Mouse (Mus musculus): ENCODE measurements around the gene Cdh26.
A peak's percentile ranks its signal among the peaks of the same experiment; 100 is the strongest.

The Cdh26 gene

GRCm38 (mm10) chr2:178437311-178437710 lies 7.0 kb downstream of the Cdh26 start:
- DNase-seq (ENCODE audit: low read depth, low spot score) = no peak

DNA sequence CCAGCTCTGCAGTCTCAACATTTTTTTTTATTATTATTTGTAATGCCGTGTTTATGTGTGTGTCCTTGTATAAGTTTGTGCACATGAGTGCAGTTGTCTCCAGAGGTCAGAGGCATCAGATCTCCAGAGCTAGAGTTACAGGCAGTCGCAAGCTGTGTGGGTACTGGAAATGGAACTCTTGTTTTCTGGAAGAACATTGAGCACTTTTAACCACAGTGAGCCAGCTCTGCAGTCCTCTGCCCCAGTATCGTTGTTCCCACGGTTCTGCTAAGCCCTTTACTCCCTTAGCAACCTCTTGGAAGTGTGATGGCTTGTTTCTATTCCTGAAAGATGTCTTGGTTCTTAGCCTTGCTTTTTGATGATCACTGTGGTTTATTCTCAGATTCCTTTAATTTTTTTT lies 19.1 kb downstream of the Cdh26 start:
- DNase-seq (ENCODE audit: low read depth, low spot score) = no peak

DNA sequence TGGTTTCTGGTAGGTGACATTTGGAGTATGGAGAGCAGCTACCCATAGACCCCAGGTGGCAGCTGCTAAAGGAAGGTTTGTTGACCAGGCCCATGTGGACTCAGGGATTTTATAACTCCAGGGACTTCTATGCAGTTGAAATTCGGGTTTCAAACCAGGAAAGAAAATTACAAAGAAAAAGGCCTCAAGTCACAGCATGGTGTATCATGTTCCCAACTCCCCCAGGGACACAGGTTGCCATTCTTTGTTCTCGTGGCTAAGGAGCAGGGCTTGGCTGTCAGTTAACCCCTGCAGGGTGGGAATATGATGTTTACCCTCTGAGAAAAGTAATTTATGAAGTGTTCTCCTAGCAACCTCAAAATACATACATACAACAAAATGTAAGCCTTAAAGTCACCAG lies 19.9 kb downstream of the Cdh26 start:
- DNase-seq (ENCODE audit: low read depth, low spot score) = no peak

GRCm38 (mm10) chr2:178450961-178451360 lies 20.6 kb downstream of the Cdh26 start:
- DNase-seq (ENCODE audit: low read depth, low spot score) = no peak

DNA sequence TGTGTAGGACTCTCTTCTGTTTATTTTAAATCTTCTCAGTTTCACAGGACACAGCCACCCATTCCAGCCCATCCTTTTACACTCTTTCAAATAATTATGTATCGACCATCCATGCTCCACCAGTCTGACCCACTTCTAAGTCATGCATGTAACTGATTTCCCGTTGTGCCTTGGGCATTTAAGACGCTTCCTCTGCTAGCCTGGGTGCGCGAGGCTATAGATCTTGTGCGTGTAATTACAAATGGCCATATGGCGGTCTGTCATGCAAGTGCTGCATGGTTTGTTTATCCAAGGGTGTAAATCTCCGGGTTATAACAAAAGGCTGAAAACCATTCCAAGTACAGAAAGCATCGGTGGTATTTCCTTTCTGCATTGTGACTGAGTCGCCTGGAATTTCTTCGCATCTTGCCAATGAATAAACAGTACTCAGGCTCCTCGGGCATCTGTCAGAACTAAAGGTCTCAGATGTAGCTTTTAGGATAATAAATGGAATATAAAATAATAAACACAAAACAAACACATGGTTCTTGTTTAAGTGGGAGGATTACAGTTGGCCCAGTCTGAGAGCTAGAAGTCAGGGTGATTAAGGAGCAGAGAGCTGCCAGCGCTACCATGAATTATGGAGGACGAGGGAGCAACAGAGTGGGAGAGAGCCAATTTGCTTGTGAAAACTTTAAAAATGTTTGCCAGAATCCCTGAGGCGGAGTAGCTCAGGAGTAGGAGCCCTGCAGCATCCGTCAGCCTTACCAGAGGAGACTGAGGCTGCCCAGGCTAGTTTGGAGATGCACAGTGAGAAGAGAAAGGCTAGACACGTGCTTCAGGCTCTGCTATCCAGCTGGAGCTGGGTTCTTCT lies 24.6 kb downstream of the Cdh26 start:
- no peak for DNase-seq (ENCODE audit: low read depth, low spot score)

DNA sequence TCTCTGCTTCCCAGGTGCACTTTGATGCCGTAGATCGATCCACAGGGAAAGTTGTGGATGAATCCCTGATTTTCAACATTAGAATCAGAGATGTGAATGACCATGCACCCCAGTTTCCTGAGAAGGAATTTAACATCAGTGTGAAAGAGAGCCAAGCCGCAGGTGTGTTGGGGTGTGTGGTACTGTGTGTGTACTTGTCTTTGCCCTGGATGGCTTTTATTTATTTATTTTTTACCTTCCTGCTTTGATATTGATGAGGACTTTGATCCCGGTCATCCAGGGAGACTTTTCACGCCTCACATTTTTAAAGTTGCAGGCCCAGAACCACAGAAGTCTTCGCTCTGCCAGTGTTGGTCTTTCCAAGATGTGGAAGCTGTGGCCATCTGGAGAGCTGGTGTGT lies 27.1 kb downstream of the Cdh26 start:
- no peak for DNase-seq (ENCODE audit: low read depth, low spot score)

DNA sequence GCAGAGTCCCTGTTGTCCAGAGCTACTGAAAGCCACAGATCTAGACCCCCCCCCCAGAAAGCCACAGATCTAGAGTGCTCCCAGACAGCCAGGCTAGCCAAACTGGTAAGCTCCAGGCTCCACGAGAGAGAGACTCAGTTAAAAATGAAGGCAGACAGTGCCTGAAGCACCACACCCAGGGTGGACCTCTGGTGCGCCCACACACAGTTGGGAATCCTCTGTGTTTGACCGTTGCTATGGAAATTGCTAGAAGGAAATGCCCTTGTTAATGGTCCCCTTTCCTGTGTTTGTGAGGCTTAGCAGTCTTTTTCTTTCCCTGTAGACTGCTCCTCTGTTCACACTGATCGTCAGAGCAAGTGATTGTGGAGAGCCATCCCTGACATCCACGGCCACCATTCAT lies 30.0 kb downstream of the Cdh26 start:
- no peak for DNase-seq (ENCODE audit: low read depth, low spot score)

- no peak for DNase-seq (ENCODE audit: low read depth, low spot score)
These were observed 41.5 kb downstream of the Cdh26 start for GRCm38 (mm10) chr2:178471546-178472480.

DNA sequence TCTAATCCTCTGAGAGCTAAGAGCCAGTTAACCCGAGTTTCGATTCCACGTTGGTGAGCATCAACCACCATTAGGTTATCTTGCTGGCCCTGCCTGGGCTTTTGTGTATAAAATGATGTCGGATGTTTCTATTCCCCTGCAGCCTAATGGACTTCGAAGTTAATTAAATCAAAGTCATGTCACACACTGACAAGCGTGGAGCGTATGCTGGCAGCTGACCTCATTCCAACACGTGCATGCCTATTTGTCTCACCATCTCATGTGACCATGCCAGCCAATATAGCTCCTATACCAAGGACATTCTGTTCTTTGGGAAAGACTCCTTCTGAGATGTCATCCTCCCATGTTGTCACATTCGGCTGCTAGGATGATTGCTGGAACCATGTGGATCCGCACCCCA lies 43.6 kb downstream of the Cdh26 start:
- no peak for DNase-seq (ENCODE audit: low read depth, low spot score)

- DNase-seq (ENCODE audit: low read depth, low spot score) = no peak
These were observed 46.9 kb downstream of the Cdh26 start for GRCm38 (mm10) chr2:178477228-178477627.

DNA sequence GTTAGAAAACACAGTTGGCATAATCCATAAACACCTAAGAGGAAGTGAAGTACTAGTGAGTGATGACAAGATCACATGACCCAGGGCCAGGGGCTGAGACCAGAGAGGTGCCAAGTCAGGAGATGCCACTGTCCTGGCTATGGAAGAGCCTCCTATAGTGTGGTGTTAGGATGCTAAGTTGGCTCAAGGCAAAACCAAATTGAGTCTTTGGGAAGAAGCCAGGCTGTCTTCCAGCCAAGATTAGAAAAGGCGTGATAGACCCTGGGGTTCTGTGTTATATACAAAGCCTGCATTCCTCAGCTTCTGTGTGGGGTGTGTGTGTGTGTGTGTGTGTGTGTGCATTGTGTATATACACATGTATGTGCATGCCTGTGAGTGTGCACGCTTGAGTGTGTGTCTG lies 48.7 kb downstream of the Cdh26 start:
- no peak for DNase-seq (ENCODE audit: low read depth, low spot score)

- DNase-seq (ENCODE audit: low read depth, low spot score) = no peak
These were observed 50.6 kb downstream of the Cdh26 start for GRCm38 (mm10) chr2:178480932-178481331.

DNA sequence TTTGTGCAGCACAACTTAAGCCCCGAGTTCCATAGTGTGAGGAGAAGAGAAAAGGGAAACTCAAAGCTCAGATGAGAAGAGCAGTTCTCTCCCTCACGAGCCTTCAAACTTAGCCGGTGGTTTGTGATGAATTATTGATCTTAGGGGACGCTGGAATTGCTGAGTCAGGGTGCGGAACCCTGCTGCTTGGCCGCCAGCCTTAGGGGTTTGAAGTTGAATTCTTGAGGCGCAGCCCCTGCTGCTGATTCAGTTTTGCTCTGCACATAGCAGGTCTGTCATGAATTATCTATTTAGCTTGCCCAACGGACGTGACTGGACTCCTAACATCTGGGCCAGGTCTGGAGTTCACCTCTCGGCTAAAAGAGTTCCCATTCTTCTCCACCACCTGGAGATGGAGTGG lies 53.1 kb downstream of the Cdh26 start:
- no peak for DNase-seq (ENCODE audit: low read depth, low spot score)

DNA sequence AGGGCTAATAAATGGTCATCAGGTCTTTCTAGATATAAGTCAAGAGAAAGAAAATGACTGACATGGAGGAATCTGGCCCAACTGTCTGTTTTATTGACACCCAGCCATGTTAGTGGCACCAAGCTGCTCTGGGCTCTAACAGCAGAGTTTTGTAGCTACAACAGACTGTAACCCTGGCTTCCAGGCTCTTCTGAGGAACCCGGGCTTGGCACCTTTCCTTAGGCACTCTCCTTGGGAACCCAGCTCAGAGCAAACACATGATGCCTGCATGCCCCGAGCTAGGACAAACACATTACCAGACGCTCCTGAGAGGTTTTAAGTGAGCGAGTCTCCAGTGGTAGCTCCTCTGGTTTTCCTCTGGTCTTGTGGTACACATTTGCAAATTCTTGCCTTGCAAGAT lies 57.9 kb downstream of the Cdh26 start:
- DNase-seq (ENCODE audit: low read depth, low spot score) = no peak

DNA sequence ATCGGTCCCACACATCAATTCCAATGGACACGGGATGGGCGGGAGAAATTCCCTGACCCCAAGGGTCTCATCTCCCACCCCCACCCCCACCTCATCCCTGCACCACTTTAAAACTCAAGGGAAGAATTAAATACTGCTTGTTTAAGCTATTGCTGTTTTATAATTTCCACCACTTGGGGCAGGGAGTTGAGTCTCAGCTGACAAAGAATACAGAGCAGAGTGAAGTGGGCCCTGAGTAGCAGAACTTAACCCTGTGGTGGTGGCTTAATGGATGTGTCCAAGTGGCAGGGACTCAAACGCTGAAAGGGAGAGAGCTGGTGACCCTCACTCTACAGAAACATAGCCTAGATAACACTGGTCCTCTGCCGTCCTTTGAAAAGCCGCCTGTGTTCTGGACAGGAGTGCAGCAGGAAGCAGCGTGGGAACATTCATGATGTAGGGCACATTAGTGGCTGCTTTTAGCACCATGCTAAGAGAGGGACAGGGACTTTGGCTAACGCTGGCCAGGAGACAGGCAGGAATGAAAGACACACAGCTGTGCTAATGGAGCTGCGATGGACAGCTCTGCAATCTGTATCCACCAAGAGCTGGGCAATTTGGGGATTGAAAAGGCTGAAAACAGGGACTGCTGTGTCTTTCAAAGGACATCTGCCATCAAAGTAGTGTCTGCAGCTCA lies 60.1 kb downstream of the Cdh26 start:
- no peak for DNase-seq (ENCODE audit: low read depth, low spot score)

- no peak for DNase-seq (ENCODE audit: low read depth, low spot score)
These were observed 63.7 kb downstream of the Cdh26 start for GRCm38 (mm10) chr2:178494066-178494465.

- DNase-seq (ENCODE audit: low read depth, low spot score) = no peak
These were observed 65.5 kb downstream of the Cdh26 start for GRCm38 (mm10) chr2:178495816-178496215.

- DNase-seq (ENCODE audit: low read depth, low spot score) = no peak
These were observed 67.6 kb downstream of the Cdh26 start for GRCm38 (mm10) chr2:178497900-178498299.

GRCm38 (mm10) chr2:178498409-178498808 lies 68.1 kb downstream of the Cdh26 start:
- no peak for DNase-seq (ENCODE audit: low read depth, low spot score)

DNA sequence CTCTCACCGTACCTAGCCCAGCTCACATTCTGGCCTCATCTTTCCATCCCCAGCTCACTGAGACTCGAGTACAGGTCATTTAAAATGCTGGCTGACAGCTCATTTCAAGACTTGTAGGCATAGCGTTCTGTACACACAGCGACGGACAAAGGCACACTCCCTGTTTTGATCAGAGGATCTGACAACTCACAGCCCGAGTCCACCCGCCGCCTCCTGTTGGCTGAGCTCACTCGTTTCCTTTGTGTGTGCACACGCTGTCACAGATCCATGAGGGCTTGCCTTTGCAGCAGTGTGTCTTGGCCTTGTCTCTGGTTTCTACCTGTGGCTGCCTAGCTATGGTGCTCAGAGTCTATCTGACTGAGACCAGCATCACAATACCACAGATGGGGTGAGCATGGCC lies 72.1 kb downstream of the Cdh26 start:
- DNase-seq (ENCODE audit: low read depth, low spot score) = no peak

DNA sequence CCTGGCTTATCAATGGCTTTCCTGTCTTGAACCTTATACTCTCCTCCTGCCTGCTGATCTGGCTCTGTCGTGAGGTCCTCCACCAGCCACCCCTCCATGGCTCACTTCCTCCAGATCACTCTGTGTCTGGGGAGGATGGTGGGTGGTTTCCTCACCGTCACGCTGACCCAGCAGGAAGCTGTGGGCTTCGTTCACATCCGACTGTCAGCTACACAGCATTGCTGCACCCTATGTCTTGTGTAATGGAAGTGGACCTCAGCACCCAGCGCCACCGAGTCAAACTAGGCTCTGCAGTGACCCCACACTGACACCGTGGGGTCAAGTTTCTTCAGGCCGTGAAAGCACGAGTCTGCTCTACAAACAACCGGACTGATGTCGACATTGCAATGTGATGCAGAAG lies 75.7 kb downstream of the Cdh26 start:
- no peak for DNase-seq (ENCODE audit: low read depth, low spot score)

DNA sequence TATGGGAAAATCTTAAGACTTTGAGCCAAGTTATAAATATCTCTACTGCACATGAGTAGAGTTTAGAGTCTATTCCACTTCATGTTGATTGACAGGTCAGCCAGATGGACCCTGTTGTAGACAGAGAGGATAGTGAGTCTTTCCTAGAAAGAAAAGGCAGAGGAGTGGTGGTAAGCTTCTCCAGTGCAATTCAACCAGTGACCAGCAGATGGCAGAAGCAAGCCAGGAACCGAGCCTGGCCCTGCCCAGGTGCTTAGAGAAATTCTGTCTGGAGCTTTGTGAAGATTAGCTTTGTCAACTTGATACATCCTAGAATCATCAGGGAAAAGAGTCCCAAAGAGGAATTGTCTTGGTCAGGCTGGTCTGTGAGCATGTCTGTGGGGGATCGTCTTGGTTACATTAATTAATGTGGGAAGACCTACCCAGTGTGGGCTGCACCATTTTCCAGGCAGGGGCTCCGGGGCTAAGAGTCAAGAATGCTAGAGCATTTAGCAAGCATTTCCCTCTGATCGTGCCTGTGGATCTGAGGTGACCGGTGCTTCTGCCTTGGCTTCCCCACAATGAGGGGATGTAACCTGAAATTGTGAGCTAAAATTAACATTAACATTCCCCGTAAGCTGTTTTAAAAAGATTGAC lies 77.2 kb downstream of the Cdh26 start:
- DNase-seq (ENCODE audit: low read depth, low spot score) = peak; percentile 5
